Mouse (Mus musculus): ENCODE measurements around the gene Sfxn5. TPM values are rescaled to one million over a fixed set of nuclear protein-coding genes. Genes with fewer than 3 reads are reported as not detected.

The Sfxn5 gene
- total and polyA plus RNA-seq, 2 experiments from 2014 or later, result 2.7 to 4.8 TPM

DNA sequence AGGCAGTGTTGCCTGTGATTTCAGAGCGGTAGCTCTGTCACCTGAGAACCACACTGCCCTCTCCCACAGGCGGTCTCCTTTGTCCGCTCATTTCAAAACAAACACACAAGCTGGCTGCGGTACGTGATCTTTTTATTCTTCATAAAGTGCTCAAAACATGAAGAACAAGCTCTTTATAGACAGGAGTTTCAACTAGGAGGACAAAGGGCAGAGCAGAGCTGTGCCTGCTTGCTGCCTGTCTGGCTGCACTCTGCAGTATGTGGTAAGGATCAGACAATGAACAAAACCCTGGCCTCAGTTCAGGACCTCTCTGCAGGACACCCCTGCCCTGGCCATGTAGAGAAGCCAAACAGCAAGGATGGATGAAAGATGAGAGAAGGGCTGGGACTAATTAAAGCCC, 1.6 kb upstream of the Sfxn5 start:
- peaks cover 13% of the 10 kb centered on the region; the same call in 1 of the 2 replicates for H3K4me1 ChIP-seq (ENCODE audit: control insufficient read depth, insufficient read depth)
- 0 out of 2 replicates have a peak, but pooled peaks cover 5% of the 10 kb centered on the region for H3K27me3 ChIP-seq (ENCODE audit: control insufficient read depth, insufficient read depth, low read length)
- H3K27ac ChIP-seq (ENCODE audit: low read depth), result no peak overlapping the region
- 77% methylated on average over 5 of the region's 5 CpGs for WGBS
- H3K36me3 ChIP-seq (replicated peaks; ENCODE audit: control insufficient read depth, insufficient read depth, low read length), result peaks cover 35% of the 10 kb centered on the region
- H3K4me3 ChIP-seq (ENCODE audit: low read depth, low read length), result no peak overlapping the region
- H3K9ac ChIP-seq (replicated peaks; ENCODE audit: low read depth, low read length), result no peak overlapping the region
- no peak for TF ChIP-seq CTCF (IDR thresholded peaks at IDR 0.05; ENCODE audit: low read depth)
- no peak for TF ChIP-seq EP300 (IDR thresholded peaks at IDR 0.05; ENCODE audit: low read depth)
- no peaks in the 10 kb centered on the region for H3K9me3 ChIP-seq (replicated peaks; ENCODE audit: control insufficient read depth, low read length)
- DNase-seq (ENCODE audit: low spot score), result no peak
- ATAC-seq (ENCODE audit: insufficient read depth, low read depth), result no peak
- H3K4me2 ChIP-seq (ENCODE audit: low read depth, low read length), result no peak overlapping the region

DNA sequence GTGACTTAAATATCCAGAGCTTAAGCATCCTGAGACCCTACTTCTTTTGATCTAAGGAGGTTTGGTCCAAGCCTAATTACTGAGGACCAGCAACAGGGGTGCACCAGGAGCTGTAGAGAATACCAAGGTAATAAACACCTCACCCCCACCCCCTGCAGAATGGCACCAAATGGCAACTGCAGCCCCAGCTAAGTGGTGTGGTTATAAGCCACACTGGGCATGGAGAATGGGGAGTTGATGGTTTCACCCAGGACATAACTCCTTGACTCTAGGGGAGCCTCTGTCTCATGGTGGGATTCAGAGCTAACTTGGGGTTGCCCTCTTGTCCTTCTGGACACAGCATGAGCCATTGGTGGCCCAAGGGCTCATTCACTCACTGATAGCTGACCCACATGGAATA, 1.0 kb upstream of the Sfxn5 start:
- Histone ChIP-seq H3K27ac (ENCODE audit: low read depth) (no peak overlapping the region), H3K4me3 (ENCODE audit: low read depth, low read length) (no peak overlapping the region), H3K4me1 (ENCODE audit: control insufficient read depth, insufficient read depth) (peaks cover 13% of the 10 kb centered on the region; the same call in 1 of the 2 replicates), H3K36me3 (replicated peaks; ENCODE audit: control insufficient read depth, insufficient read depth, low read length) (peaks cover 35% of the 10 kb centered on the region), H3K9me3 (replicated peaks; ENCODE audit: control insufficient read depth, low read length) (no peaks in the 10 kb centered on the region), H3K4me2 (ENCODE audit: low read depth, low read length) (peak overlapping the region; percentile 87; the same call in 1 of the 2 replicates), H3K27me3 (ENCODE audit: control insufficient read depth, insufficient read depth, low read length) (0 out of 2 replicates have a peak, but pooled peaks cover 5% of the 10 kb centered on the region), H3K9ac (replicated peaks; ENCODE audit: low read depth, low read length) (no peak overlapping the region)
- DNase-seq (ENCODE audit: low spot score) (no peak), ATAC-seq (ENCODE audit: insufficient read depth, low read depth) (no peak)
- TF ChIP-seq CTCF (IDR thresholded peaks at IDR 0.05; ENCODE audit: low read depth) (no peak), EP300 (IDR thresholded peaks at IDR 0.05; ENCODE audit: low read depth) (no peak)

DNA sequence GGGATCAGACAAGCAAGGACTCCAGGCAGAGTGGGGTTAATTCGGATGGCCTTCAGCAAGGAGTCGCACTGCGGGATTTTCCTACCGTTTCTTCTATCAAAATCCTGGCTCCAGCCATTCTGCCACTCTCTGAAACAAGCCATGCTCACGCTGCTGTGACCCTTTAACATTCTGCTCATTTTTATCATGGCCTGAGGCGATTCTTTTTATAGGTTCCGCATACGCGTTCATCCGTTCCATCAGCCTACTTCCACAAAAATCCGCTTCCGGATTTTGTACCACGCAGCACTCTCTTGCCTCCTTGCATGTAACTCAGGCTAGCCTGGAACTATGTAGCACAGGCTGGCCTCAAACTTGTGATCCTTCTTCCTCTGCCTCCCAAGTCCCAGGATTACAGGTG, 510 bp upstream of the Sfxn5 start:
- peaks cover 30% of the 10 kb centered on the region for H3K36me3 ChIP-seq (replicated peaks; ENCODE audit: control insufficient read depth, insufficient read depth, low read length)
- peaks cover 13% of the 10 kb centered on the region; the same call in 1 of the 2 replicates for H3K4me1 ChIP-seq (ENCODE audit: control insufficient read depth, insufficient read depth)
- no peak for TF ChIP-seq EP300 (IDR thresholded peaks at IDR 0.05; ENCODE audit: low read depth)
- no peak for TF ChIP-seq CTCF (IDR thresholded peaks at IDR 0.05; ENCODE audit: low read depth)
- DNase-seq (ENCODE audit: low spot score), result peak; percentile 38
- H3K4me2 ChIP-seq (ENCODE audit: low read depth, low read length), result peak overlapping the region; percentile 87
- peak overlapping the region; percentile 69 for H3K4me3 ChIP-seq (ENCODE audit: low read depth, low read length)
- H3K9ac ChIP-seq (replicated peaks; ENCODE audit: low read depth, low read length), result peak overlapping the region; percentile 67; the same call in 1 of the 2 replicates
- H3K27ac ChIP-seq (ENCODE audit: low read depth), result peak overlapping the region; percentile 90
- 2% methylated on average over 13 of the region's 13 CpGs for WGBS
- H3K9me3 ChIP-seq (replicated peaks; ENCODE audit: control insufficient read depth, low read length), result no peaks in the 10 kb centered on the region
- 0 out of 2 replicates have a peak, but pooled peaks have one; percentile 0 for ATAC-seq (ENCODE audit: insufficient read depth, low read depth)
- 0 out of 2 replicates have a peak, but pooled peaks cover 5% of the 10 kb centered on the region for H3K27me3 ChIP-seq (ENCODE audit: control insufficient read depth, insufficient read depth, low read length)

DNA sequence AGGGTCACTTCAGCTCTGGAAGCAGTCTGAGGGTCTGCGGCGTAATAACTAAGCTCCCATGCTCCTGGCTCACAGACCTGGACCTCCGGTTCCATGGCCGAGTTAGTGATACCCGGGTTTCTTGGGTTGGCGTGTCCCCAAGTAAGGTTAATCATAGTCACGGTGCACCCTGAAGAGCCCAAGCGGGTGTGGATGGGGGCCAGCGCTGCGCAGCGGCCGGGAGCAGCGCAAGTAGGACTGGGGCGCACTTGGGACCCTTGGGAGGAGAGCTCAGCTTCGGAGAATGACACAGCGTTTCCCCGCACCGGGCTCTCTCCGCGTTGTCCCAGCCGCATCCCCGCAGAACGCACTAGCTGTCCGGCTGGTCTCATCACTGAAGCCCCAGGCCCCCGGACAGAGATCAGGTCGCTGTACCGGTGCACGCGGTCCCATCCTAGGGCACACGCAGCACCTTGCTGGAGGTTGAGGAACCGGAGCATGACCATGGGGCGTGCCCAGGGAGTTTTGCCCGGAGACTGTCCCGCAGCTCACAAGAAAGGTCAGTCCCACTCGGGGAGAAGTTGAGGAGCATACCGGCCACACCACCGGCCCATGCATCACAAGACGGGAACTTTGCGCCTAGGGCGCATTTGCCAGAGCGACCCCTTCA, 747 bp downstream of the Sfxn5 start:
- Histone ChIP-seq H3K9ac (replicated peaks; ENCODE audit: low read depth, low read length) (peak overlapping the region; percentile 67), H3K4me3 (ENCODE audit: low read depth, low read length) (peak overlapping the region; percentile 69), H3K4me1 (ENCODE audit: control insufficient read depth, insufficient read depth) (peaks cover 13% of the 10 kb centered on the region; the same call in 1 of the 2 replicates), H3K27ac (ENCODE audit: low read depth) (peak overlapping the region; percentile 90; the same call in 1 of the 2 replicates), H3K36me3 (replicated peaks; ENCODE audit: control insufficient read depth, insufficient read depth, low read length) (peaks cover 23% of the 10 kb centered on the region), H3K9me3 (replicated peaks; ENCODE audit: control insufficient read depth, low read length) (no peaks in the 10 kb centered on the region), H3K4me2 (ENCODE audit: low read depth, low read length) (peak overlapping the region; percentile 87), H3K27me3 (ENCODE audit: control insufficient read depth, insufficient read depth, low read length) (0 out of 2 replicates have a peak, but pooled peaks cover 5% of the 10 kb centered on the region)
- WGBS, result under 1% methylated on average over 41 of the region's 41 CpGs
- no peak for DNase-seq (ENCODE audit: low spot score)
- ATAC-seq (ENCODE audit: insufficient read depth, low read depth), result peak; percentile 15
- TF ChIP-seq CTCF (IDR thresholded peaks at IDR 0.05; ENCODE audit: low read depth) (no peak), EP300 (IDR thresholded peaks at IDR 0.05; ENCODE audit: low read depth) (no peak)

DNA sequence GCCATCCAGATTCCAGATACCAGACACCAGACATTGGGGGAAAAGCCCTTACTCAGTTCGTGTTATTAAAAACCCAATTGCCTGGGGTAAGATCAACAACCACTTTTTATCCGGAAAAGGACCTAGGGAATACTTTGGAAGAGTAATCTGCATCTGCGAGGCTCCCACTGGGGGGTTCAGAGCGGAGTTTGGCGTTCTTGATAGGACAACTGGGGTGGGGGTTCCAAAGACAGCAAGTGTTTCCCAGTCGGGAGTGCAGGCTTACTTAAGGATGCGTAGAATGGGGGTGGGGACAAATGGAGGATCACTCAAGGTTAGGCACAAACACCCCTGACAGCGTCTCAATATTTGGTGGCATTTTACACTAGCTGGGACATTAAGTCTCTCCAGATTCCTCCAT, 1.5 kb downstream of the Sfxn5 start:
- Histone ChIP-seq H3K27ac (ENCODE audit: low read depth) (no peak overlapping the region), H3K4me3 (ENCODE audit: low read depth, low read length) (peak overlapping the region; percentile 69; the same call in 1 of the 2 replicates), H3K9ac (replicated peaks; ENCODE audit: low read depth, low read length) (no peak overlapping the region), H3K9me3 (replicated peaks; ENCODE audit: control insufficient read depth, low read length) (no peaks in the 10 kb centered on the region), H3K36me3 (replicated peaks; ENCODE audit: control insufficient read depth, insufficient read depth, low read length) (peaks cover 15% of the 10 kb centered on the region), H3K27me3 (ENCODE audit: control insufficient read depth, insufficient read depth, low read length) (0 out of 2 replicates have a peak, but pooled peaks cover 5% of the 10 kb centered on the region), H3K4me2 (ENCODE audit: low read depth, low read length) (peak overlapping the region; percentile 87), H3K4me1 (ENCODE audit: control insufficient read depth, insufficient read depth) (peaks cover 13% of the 10 kb centered on the region; the same call in 1 of the 2 replicates)
- DNase-seq (ENCODE audit: low spot score) (no peak), ATAC-seq (ENCODE audit: insufficient read depth, low read depth) (no peak)
- 25% methylated on average over 8 of the region's 8 CpGs for WGBS
- TF ChIP-seq CTCF (IDR thresholded peaks at IDR 0.05; ENCODE audit: low read depth) (no peak), EP300 (IDR thresholded peaks at IDR 0.05; ENCODE audit: low read depth) (no peak)

Data from heart, postnatal 0 days (tissue).